Mouse (Mus musculus): ENCODE measurements around the gene Abcg1. TPM values are rescaled to one million over a fixed set of nuclear protein-coding genes. Genes with fewer than 3 reads are reported as not detected.
A peak's percentile ranks its signal among the peaks of the same experiment; 100 is the strongest.

The Abcg1 gene
- polyA plus RNA-seq, 1 experiment from 2014 or later, result 15.8 TPM

GRCm38 (mm10) chr17:31082296-31083078 lies 25.0 kb downstream of the Abcg1 start:
- no peaks in the 10 kb centered on the region for H3K36me3 ChIP-seq
- no peaks in the 10 kb centered on the region for H3K27me3 ChIP-seq
- H3K9ac ChIP-seq, result no peak overlapping the region
- peaks cover 22% of the 10 kb centered on the region for H3K4me1 ChIP-seq
- 79% methylated on average over 4 of the region's 4 CpGs for WGBS
- H3K9me3 ChIP-seq (replicated peaks), result no peaks in the 10 kb centered on the region
- no peak overlapping the region; the same call in 1 of the 2 replicates for H3K27ac ChIP-seq (replicated peaks)
- H3K4me3 ChIP-seq (replicated peaks), result no peak overlapping the region
- ATAC-seq (ENCODE audit: insufficient number of reproducible peaks, low FRiP score, low TSS enrichment, low read depth), result no peak
- H3K4me2 ChIP-seq (replicated peaks), result no peak overlapping the region

- ATAC-seq (ENCODE audit: insufficient number of reproducible peaks, low FRiP score, low TSS enrichment, low read depth), result no peak
- Histone ChIP-seq H3K27me3 (no peaks in the 10 kb centered on the region), H3K4me2 (replicated peaks) (no peak overlapping the region), H3K9ac (no peak overlapping the region), H3K9me3 (replicated peaks) (no peaks in the 10 kb centered on the region), H3K27ac (replicated peaks) (no peak overlapping the region), H3K4me3 (replicated peaks) (no peak overlapping the region), H3K36me3 (no peaks in the 10 kb centered on the region), H3K4me1 (peaks cover 28% of the 10 kb centered on the region)
- 69% methylated on average over 3 of the region's 3 CpGs for WGBS
These were observed 28.0 kb downstream of the Abcg1 start for GRCm38 (mm10) chr17:31085519-31085918.

GRCm38 (mm10) chr17:31086196-31086595 lies 28.7 kb downstream of the Abcg1 start:
- H3K4me3 ChIP-seq (replicated peaks), result no peak overlapping the region
- H3K9me3 ChIP-seq (replicated peaks), result no peaks in the 10 kb centered on the region
- ATAC-seq (ENCODE audit: insufficient number of reproducible peaks, low FRiP score, low TSS enrichment, low read depth), result no peak
- no peaks in the 10 kb centered on the region for H3K36me3 ChIP-seq
- no peak overlapping the region for H3K27ac ChIP-seq (replicated peaks)
- 83% methylated on average over 7 of the region's 7 CpGs for WGBS
- H3K4me2 ChIP-seq (replicated peaks), result no peak overlapping the region
- no peaks in the 10 kb centered on the region for H3K27me3 ChIP-seq
- H3K4me1 ChIP-seq, result peaks cover 34% of the 10 kb centered on the region
- no peak overlapping the region for H3K9ac ChIP-seq

GRCm38 (mm10) chr17:31088711-31089110 lies 31.2 kb downstream of the Abcg1 start:
- Histone ChIP-seq H3K27ac (replicated peaks) (peak overlapping the region; percentile 44), H3K9ac (no peak overlapping the region), H3K4me2 (replicated peaks) (no peak overlapping the region), H3K27me3 (no peaks in the 10 kb centered on the region), H3K4me1 (peaks cover 36% of the 10 kb centered on the region), H3K9me3 (replicated peaks) (no peaks in the 10 kb centered on the region), H3K4me3 (replicated peaks) (no peak overlapping the region), H3K36me3 (no peaks in the 10 kb centered on the region)
- no peak for ATAC-seq (ENCODE audit: insufficient number of reproducible peaks, low FRiP score, low TSS enrichment, low read depth)
- WGBS, result 28% methylated on average over 5 of the region's 5 CpGs

GRCm38 (mm10) chr17:31089848-31090247 lies 32.4 kb downstream of the Abcg1 start:
- H3K27me3 ChIP-seq, result no peaks in the 10 kb centered on the region
- H3K9ac ChIP-seq, result no peak overlapping the region
- no peaks in the 10 kb centered on the region for H3K36me3 ChIP-seq
- H3K4me2 ChIP-seq (replicated peaks), result no peak overlapping the region
- no peak overlapping the region for H3K4me3 ChIP-seq (replicated peaks)
- ATAC-seq (ENCODE audit: insufficient number of reproducible peaks, low FRiP score, low TSS enrichment, low read depth), result no peak
- H3K9me3 ChIP-seq (replicated peaks), result no peaks in the 10 kb centered on the region
- WGBS, result 71% methylated on average over 8 of the region's 8 CpGs
- no peak overlapping the region for H3K27ac ChIP-seq (replicated peaks)
- H3K4me1 ChIP-seq, result peaks cover 36% of the 10 kb centered on the region

- 46% methylated on average over 13 of the region's 13 CpGs for WGBS
- no peak overlapping the region for H3K4me2 ChIP-seq (replicated peaks)
- no peaks in the 10 kb centered on the region for H3K27me3 ChIP-seq
- H3K9me3 ChIP-seq (replicated peaks), result no peaks in the 10 kb centered on the region
- no peak overlapping the region for H3K27ac ChIP-seq (replicated peaks)
- no peak overlapping the region for H3K9ac ChIP-seq
- ATAC-seq (ENCODE audit: insufficient number of reproducible peaks, low FRiP score, low TSS enrichment, low read depth), result no peak
- no peak overlapping the region for H3K4me3 ChIP-seq (replicated peaks)
- peaks cover 36% of the 10 kb centered on the region for H3K4me1 ChIP-seq
- 0 out of 2 replicates have a peak, but pooled peaks cover 5% of the 10 kb centered on the region for H3K36me3 ChIP-seq
These were observed 33.7 kb downstream of the Abcg1 start for GRCm38 (mm10) chr17:31091023-31091735.

- Histone ChIP-seq H3K27ac (replicated peaks) (no peak overlapping the region), H3K9me3 (replicated peaks) (no peaks in the 10 kb centered on the region), H3K9ac (no peak overlapping the region), H3K4me2 (replicated peaks) (no peak overlapping the region), H3K4me3 (replicated peaks) (no peak overlapping the region), H3K4me1 (peaks cover 16% of the 10 kb centered on the region), H3K36me3 (0 out of 2 replicates have a peak, but pooled peaks cover 5% of the 10 kb centered on the region), H3K27me3 (no peaks in the 10 kb centered on the region)
- WGBS, result 63% methylated on average over 5 of the region's 5 CpGs
- no peak for ATAC-seq (ENCODE audit: insufficient number of reproducible peaks, low FRiP score, low TSS enrichment, low read depth)
These were observed 37.3 kb downstream of the Abcg1 start for GRCm38 (mm10) chr17:31094781-31095180.

GRCm38 (mm10) chr17:31095570-31095969 lies 38.1 kb downstream of the Abcg1 start:
- H3K9ac ChIP-seq, result no peak overlapping the region
- WGBS, result 83% methylated on average over 7 of the region's 7 CpGs
- H3K4me3 ChIP-seq (replicated peaks), result no peak overlapping the region
- H3K9me3 ChIP-seq (replicated peaks), result no peaks in the 10 kb centered on the region
- no peak overlapping the region for H3K27ac ChIP-seq (replicated peaks)
- no peak overlapping the region for H3K4me2 ChIP-seq (replicated peaks)
- 0 out of 2 replicates have a peak, but pooled peaks cover 5% of the 10 kb centered on the region for H3K36me3 ChIP-seq
- peaks cover 8% of the 10 kb centered on the region; the same call in 1 of the 2 replicates for H3K4me1 ChIP-seq
- no peak for ATAC-seq (ENCODE audit: insufficient number of reproducible peaks, low FRiP score, low TSS enrichment, low read depth)
- no peaks in the 10 kb centered on the region for H3K27me3 ChIP-seq

- Histone ChIP-seq H3K36me3 (0 out of 2 replicates have a peak, but pooled peaks cover 5% of the 10 kb centered on the region), H3K4me3 (replicated peaks) (no peak overlapping the region), H3K9me3 (replicated peaks) (no peaks in the 10 kb centered on the region), H3K4me1 (no peaks in the 10 kb centered on the region), H3K27me3 (no peaks in the 10 kb centered on the region), H3K27ac (replicated peaks) (no peak overlapping the region), H3K4me2 (replicated peaks) (no peak overlapping the region), H3K9ac (no peak overlapping the region)
- ATAC-seq (ENCODE audit: insufficient number of reproducible peaks, low FRiP score, low TSS enrichment, low read depth), result no peak
- 95% methylated on average over 2 of the region's 2 CpGs for WGBS
These were observed 39.4 kb downstream of the Abcg1 start for GRCm38 (mm10) chr17:31096893-31097292.

GRCm38 (mm10) chr17:31098788-31099187 lies 41.3 kb downstream of the Abcg1 start:
- 79% methylated on average over 5 of the region's 5 CpGs for WGBS
- no peaks in the 10 kb centered on the region for H3K9me3 ChIP-seq (replicated peaks)
- H3K27me3 ChIP-seq, result no peaks in the 10 kb centered on the region
- H3K36me3 ChIP-seq, result 0 out of 2 replicates have a peak, but pooled peaks cover 5% of the 10 kb centered on the region
- ATAC-seq (ENCODE audit: insufficient number of reproducible peaks, low FRiP score, low TSS enrichment, low read depth), result no peak
- H3K4me2 ChIP-seq (replicated peaks), result no peak overlapping the region
- no peak overlapping the region for H3K27ac ChIP-seq (replicated peaks)
- no peak overlapping the region for H3K4me3 ChIP-seq (replicated peaks)
- H3K9ac ChIP-seq, result no peak overlapping the region
- no peaks in the 10 kb centered on the region for H3K4me1 ChIP-seq

- H3K4me1 ChIP-seq, result no peaks in the 10 kb centered on the region
- H3K27ac ChIP-seq (replicated peaks), result no peak overlapping the region
- 87% methylated on average over 8 of the region's 8 CpGs for WGBS
- H3K4me2 ChIP-seq (replicated peaks), result no peak overlapping the region
- no peaks in the 10 kb centered on the region for H3K36me3 ChIP-seq
- ATAC-seq (ENCODE audit: insufficient number of reproducible peaks, low FRiP score, low TSS enrichment, low read depth), result no peak
- no peaks in the 10 kb centered on the region for H3K27me3 ChIP-seq
- H3K9ac ChIP-seq, result no peak overlapping the region
- no peaks in the 10 kb centered on the region for H3K9me3 ChIP-seq (replicated peaks)
- no peak overlapping the region for H3K4me3 ChIP-seq (replicated peaks)
These were observed 45.6 kb downstream of the Abcg1 start for GRCm38 (mm10) chr17:31103007-31103570.

All from embryonic facial prominence, embryonic 15.5 days (tissue).